Mouse (Mus musculus): ENCODE results near the gene Cacng2.
A peak's percentile ranks its signal among the peaks of the same experiment; 100 is the strongest.

Cacng2 gene

DNA sequence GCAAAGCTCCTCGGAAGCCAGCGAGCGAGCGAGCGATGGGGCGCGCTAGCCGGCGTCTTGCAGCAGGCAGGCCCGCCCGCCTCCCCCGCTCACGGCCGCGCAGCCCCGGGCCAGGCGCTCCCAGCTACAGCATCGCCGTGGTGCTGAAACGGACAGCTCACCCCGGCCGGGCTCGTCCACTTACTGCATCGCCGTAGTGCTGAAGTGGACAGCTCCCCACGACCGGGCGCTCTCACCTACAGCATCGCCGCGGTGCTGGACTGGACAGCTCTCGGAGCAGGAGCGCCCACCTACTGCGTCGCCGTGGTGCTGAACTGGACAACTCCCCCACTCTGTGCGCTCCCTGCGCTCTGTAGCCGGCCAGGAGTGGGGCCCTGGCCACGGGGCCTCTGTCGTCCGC is at the start of gene Cacng2:
Cacng2 (minus strand) TSS at position 325 of the 400 bp plus-strand sequence.
- peak; percentile 76 to 84 for DNase-seq

DNA sequence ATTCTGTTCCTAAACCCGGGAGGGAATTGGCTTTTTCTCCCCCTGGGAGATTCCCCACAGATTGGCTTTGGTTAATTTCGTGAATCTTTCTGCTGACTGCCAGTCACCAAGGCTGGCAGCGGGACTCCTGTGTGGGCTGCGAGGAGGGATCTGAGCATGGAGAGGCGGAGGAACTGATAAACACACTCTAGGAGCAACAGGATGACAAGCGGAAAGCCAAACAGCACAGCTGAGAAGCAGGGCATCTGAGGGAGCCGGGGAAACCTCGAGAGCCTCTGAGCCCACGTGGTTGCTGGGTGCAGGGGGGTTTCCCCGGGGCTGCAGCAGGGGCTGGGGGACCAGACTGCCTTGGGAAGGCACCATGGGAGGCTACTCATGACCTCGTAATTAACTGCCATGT is 49.7 kb upstream of the Cacng2 start:
- no peak for DNase-seq

DNA sequence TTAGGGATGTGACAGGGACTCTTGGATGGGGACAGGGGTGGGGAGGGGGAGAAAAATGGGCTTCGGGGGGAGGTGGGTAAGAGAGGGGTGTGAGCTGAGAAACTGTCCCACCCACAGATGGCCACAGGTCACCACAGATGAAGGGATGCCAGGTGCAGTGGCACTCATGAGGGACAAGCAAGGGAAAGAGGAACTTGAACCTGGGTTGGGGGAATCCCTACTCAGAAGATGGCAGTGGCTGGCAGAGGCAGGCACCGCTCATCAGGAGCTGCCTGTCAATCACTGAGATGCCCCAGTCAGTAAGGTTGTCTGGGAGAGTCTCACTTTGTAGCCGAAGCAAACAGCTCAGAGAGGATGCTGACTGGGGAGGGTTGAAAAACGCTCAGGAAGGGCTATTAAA is 45.5 kb upstream of the Cacng2 start:
- DNase-seq = no peak

DNA sequence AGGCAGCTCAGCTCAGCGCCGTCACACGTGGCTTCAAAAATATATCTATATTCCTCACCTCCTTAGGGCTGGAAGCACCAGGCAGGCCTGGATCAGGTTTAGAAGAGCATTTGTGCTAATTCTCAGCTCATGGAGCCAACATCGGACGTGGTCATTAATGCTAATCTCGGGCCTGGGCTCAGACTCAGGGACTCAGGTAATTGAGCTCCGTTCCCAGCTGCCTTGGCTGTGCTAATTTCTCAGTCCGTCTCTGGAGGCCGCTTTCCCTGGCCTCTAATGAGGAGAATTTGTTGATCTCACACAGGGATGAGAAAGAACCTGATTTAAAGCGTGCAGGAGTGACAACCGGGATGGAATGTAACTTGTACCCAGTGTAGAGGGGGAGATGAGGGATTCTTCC is 44.6 kb upstream of the Cacng2 start:
- no peak for DNase-seq

DNA sequence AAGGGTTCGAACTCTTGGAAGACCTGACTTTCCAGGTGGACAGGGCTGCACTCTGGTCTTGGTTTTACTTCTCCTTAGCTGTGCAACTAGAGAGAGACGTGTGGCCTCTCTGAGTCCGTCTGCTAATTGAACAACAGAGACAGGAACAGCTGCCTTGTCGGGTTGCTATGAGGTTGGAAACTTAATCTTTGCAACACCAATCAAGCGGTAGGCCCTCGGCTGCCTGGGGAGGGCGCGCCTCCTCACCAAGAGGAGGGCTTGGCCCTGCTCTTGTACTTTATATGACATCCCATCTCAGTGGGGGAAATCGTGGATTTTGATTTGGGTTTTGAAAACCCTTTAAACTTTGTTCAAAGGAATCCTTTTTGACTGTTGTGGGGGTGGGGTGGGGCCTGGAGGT is 42.1 kb upstream of the Cacng2 start:
- DNase-seq = no peak

DNA sequence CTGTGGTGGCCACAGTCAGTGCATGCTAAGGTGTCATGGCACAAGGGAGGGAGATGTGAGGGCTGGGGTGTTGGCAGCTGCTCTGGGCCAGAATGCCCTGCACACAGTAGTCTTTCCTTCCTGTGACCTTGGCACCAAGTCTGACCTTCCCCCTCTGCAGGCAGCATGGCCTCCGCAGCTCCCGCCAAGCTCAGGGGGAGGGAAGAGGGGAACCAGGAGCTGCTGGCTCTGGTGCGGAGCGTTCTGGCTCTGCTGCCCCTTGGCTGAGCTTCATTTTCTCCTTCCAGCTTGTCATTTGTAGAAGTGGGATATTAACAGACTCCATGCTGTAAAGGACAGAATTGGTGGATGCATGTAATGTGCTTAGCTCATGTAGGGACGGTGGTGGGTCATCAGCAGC is 38.5 kb upstream of the Cacng2 start:
- no peak for DNase-seq

DNA sequence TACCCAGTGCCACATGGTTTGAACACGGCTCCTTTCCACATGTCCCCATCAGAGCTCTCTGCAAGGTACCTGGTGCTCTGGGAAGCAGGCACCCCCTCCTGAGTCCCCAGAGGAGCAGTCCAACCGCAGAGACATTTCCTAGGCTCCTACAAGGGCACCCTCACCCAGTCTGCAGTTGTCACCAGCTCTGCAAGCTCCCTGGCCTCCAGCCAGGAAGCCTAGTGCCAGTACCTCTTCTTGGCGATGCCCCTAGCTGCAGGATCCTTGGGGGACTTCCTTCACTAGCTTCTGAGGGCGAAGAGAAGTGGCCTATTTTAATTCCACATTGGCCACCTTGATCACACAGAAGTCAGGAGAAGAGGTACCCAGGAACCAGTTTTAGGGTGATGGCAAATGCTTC is 38.0 kb upstream of the Cacng2 start:
- no peak for DNase-seq

DNA sequence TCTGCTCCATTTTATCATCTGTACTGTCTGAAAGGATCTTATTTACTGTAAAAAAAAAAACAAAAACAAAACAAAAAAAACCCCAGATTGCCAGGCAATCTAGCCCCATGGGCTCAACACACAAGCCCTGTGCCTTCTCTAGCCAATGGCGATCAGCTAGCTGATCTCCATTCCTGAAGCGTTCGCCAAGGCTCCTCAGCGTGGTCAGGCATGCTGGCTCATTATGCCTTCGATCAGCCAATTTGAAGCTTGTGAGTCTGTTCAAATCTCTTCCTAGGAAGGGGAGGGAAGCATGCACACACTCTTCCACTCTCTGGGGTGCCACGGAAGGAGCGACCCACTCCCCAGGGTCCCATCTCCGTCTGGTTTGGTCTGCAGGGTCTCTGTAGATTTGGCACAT is 37.5 kb upstream of the Cacng2 start:
- no peak for DNase-seq

DNA sequence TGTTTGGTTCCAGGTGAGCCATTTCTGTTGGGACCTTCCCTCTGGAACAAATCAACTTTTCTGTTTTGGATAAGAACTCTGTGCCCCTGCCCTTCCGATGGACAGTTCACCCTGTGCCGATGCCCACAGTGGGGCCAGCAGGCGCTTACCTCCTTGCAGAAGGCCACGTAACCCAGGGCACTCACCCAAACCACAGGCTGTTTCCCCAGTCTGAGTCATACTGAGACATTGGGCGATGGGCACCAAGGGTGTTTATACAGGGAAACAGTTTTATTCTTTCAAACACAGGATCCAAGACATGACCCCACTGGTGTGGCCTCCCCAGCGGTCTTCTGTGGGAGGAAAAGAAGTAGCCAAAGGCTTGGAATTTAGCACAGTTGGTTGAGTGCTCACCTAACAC is 35.6 kb upstream of the Cacng2 start:
- DNase-seq = no peak

DNA sequence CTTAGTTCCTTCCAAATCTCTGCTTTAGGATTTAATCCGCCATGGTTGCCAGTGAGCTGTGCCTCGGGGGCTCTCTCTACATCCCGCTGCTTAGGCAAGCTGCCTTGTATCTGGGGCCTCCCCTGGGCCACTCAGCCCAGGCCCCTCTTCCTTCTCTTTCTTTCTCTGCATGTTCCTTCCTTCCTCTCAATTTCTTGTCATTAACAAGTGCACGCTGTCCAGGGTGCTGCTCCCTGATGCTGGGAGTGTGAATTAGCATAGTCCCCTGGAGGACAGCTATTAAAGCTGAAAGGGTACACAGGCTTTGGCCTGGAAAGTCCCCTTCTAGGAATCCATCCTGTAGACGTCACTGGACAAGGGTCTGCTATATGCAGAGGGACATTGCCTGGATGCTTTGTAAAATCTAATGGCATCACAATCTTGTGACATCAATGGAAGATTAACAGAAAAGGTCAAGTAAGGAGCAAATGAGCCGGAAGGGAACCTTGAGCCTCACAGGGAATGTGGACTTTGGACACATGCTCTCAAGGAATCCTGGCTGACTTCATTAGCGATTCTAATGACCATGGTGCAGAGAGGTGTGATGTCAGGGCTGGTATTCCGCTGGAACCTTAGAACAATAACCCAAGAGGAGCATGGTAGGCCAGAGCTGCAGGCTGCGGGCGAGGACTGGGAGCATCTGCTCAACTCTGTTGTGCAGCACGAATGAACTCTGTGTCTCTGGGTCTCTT is 33.4 kb upstream of the Cacng2 start:
- no peak for DNase-seq

DNA sequence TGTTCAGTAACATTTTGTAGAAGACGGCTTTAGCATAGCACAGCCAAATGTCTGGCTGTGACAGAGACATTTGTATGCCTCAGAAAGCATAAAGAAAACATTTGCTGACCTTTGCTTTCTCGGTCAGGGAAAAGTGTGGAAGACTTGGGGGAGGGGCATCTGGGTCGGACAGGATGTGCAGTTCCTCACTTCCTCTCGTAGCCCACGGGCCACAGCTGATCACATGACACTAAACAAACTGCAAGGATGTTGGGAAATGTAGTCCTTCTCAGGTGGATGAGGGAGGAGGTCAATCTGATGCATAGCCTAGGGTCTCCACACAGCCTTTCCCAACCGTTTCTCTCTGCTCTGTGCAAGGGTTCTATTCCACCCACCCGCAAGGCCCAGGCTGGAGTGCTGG is 28.7 kb upstream of the Cacng2 start:
- no peak for DNase-seq

DNA sequence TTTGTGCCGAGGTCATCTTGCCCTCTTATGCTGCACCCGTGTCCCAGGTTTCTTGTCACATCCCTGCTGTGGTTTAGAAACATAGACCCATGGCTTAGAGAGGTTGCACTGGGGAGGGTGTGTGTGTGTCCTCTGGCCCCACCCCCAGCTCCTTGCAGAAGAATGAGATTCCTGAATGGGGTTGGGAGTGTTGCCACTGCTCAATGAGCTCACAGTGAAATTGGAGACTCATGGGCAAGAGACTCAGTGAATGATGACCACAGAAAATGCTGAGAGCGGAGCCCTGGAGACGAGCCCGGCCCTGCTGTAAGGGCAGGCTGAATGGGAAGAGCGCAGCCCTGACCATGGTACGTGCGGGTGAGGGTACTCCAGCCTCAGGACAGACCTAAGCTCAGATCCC is 20.4 kb upstream of the Cacng2 start:
- DNase-seq = no peak

DNA sequence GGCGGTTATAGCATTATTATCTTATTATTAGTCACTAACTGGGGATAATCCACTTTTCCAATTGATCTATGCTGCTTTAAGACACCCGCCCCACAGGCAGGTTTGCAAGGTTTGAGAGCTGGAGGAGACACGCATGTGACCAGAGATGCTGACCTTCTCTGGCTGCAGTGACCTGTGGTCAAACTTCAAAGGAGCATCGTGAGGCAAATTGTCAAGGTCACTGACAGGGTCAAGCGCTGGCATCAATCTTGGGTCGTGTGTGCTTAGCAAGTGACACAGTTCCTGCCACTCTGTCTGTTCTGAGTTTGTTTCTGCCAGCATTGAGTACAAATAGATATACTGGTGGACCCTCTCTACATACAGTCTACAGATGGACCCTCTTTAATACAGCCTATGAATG is 14.8 kb upstream of the Cacng2 start:
- DNase-seq = no peak

DNA sequence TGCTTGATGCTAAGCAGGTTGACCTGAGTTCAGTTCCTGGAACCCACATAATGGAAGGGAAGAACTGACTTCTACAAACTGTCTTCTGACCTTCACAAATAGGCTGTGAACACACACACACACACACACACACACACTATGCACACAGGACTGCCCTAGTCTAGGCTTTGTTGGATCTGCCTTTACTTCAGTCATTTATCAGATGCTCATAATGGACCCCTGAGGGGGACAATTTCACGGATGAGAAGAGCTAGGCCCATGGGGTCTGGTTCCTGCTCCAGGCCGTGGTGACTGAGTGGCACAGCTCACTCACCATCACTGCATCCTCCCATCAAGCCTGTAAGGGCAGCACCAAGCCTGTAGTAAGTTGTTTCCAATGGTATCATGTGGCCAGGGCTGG is 13.6 kb upstream of the Cacng2 start:
- no peak for DNase-seq

DNA sequence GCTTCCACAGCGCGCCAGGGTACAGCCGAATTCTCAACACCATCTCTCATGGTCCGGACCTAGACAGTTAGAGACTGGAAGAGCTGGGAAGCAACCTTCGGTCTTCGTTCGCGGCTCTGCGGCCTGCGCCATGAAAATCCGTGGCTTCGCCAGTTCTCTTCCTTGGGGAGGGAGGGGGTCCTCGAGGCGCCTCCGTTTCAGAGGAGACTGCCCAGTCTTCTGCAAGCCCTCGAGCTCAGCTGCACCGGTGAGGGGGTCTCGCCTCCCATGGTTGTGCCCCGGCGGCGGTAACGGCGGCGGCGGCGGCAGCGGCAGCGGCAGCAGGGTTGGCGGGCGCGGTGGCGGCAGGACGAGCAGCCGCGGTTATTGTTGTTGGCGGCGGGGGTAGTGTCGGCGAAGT is 580 bp downstream of the Cacng2 start:
- DNase-seq = peak; percentile 43 to 71

DNA sequence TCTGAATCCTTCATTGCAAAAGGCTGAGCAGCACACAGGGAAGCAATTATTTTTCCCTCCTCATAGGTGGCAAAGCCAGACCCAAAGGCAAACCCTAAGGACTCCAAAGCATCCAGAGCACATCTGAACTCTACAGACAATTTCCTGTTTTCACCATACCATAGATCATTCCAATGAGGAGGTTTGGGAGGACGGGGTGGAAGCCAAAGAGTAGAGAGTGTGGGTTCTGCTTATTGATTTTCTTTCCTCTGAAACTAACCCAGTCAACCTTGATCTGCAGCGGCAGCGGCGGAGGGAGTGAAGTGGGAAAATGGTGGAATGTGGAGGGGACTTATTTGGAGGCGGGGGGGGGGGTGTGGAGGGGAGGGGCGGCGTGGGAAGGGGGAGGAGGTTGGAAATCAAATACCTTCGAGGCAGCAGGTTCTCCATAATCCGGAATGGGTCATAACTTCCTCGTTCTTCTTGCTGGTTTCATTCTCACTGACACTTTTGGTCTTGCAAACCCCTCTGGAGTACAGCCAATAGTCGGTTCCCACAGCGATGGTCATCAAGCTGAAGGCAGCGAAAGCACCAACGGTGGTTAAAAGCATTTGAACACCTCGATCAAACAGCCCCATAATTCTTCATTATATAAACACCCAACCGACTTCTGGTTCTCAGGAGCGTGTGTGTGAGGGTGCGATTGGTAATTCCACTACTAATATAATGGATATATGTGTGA is 1.4 kb downstream of the Cacng2 start:
- DNase-seq = peak; percentile 50 to 58

DNA sequence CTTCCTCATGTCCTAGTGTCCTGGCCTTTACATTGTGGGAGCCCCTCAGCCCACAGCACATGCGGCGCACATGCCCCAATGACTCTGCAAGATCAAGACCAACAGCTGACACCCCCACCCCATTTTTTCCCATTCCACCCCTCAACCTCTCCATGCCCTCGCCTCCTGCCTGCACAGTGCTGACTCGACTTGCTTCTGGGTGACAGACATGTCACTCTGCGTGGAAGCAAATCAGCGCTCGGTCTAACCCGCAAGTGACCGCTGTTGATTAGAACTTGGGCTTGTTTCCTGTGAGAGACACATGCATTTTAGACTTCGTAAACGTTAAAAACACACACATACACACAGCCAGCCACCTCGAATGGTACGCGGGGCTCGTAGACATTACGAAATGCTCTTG is 2.1 kb downstream of the Cacng2 start:
- peak; percentile 41 to 53 for DNase-seq

DNA sequence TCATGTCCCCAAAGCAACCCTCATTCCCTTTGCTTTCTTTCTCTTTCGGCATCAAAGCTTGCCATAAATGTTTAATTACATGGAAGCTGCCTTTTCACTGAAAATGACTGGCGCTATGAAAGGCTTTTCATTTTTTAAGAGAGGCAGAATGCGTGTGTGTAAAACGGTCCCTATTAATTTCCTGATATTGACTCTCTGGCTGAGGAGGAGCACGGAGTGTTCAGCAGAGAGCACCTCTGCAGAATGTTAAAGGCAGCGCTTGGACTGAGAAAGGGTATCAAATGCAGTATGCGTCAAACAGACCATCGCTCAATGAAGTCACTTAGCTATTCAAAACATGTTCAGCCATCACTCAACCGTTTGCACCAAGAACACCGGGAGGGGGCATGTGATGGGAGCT is 2.9 kb downstream of the Cacng2 start:
- DNase-seq = no peak

DNA sequence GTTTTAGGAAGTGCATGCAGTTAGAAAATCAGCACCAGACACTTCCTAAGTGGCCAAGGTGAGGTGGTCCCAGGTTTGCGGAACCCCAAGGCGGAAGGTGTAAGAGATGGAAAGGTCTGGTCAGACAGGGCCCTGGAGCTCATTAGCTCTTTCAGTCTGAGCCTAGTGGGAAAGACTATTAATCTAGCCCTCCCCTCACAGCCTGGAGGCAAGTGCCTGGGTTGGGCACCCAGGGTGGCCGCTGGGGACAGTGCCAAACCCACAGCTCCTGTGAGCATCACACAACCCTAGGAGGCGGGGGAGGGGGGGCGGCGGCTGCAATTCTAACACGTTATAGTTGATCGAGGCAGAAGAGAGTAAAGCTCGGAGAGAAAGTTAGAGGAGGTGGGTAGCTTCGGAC is 3.6 kb downstream of the Cacng2 start:
- peak; percentile 52 to 53 for DNase-seq

DNA sequence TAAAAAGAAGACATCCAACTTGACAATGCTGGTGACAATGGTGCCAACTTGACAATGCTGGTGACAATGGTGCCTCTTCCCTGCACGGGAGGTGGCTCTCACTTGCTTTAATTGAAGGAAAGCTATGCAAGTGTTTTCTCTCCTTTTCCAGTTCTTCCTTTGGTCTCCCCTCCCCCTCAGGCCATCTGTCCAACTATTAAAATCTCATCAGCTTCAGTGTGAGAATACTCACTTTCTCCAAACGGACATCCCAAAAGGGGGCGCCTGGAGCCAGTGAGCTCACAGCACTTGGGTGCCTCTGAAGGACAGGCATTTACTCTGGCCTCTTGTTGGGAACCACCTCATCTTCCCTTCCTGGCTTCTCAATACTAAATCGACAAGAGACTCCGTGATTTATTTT is 20.3 kb downstream of the Cacng2 start:
- peak; percentile 74 to 80 for DNase-seq

DNA sequence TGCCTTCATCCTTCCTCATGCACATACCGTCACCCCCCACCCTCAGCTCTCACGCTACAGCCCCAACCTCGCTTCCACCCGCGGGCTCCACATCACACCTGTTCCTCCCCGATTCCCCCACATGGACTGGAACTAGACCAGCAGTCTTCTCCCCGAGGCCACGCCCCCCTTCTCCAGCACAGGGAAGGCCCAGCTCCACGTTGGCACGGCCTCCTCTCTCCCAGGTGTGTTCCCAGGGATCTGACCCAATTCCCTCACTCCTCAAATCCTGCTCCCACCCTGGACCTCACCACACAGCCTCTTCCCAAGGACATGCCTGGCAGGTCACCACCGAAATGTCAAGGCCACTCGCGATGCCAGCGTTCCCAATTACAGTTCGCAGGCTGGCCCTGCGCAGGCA is 23.8 kb downstream of the Cacng2 start:
- DNase-seq = peak; percentile 64

DNA sequence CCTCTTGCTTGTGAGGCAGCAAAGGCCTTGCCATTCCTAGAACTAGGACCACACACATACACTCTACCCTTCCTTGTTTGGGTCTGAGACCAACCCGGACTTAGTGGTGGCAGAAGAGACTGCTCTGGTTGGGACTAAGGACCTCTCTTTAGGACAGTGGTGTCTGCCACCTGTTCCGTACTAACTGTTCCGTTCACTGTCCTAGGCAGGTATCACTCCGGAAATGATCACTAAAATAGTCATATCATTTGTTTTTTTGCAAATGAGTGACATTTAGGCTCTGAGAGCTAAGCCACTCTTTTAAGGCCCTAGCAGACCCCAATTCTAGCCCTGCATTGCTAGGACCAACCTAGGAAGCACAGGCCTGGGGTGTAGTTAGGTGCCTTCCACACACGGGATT is 26.2 kb downstream of the Cacng2 start:
- no peak for DNase-seq

DNA sequence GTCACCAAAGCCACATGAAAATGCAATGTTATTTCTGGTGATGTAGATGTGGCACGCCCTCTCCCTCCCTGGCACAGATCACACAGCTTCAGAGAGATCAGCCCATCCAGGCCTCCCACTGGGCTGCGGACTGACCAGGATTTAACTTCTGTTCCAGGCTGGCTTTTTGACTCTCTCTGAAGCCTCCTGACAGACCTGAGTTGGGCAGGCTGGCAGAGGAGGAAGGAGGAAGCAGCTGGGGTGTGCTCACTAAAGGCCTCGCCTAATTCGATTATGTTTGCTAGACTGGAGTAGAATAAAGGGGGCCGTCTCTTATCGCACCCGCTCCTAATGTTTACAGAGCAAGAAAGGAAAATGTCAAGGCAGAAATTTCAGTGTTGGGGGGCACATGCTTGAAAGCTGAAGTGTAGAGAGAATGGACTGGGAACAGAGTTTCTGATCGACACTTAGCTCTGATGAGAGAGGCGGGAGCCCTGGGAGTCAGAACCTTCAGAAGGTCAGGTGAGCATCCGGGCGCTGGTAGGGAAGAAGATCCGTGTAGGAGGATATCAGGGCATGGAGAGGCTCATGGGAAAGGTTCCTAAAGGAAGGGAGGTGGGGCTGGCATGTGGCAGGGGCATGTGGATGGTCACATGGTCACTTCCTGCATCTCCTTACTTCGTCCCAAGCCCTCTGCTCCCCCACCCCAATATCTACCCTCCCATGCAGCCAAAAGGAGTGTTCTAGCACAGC is 36.8 kb downstream of the Cacng2 start:
- DNase-seq = peak; percentile 61 to 69

DNA sequence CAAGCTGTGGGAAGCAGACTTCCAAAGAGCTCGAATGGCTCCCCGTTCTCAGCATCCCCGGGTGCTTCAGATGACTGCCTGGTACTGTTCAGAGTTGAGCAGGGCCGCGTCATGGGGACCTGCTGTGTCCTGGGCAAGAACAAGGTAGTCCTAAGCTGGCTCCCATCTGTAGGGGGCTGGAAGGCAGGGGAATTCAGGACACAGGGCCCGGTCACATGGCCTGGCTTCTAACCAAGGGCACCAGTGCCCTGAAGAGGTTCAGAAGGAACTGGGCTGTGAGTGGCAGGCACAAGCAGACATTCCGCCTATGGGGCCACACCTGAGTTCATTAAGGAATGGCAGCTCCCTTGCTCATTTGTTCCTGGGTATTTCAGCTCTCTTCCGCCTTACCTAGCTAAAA is 37.7 kb downstream of the Cacng2 start:
- DNase-seq = peak; percentile 78 to 84
